Comparison of ENCODE assay signal across 1 mouse cellular context in genomic region chr11:101119761-101120544, GRCm38 (mm10).
A peak's percentile ranks its signal among the peaks of the same experiment; 100 is the strongest.
TF ChIP-seq lines count a peak whose summit lies in the region.

Retreg3 (minus strand) TSS chr11:101119893.
Tubg1 (plus strand) TSS chr11:101119938.

TF ChIP-seq in CH12.LX, 34 proteins besides CTCF, POLR2A, EP300 and RAD21 (continued from another document):
- TF ChIP-seq PAX5 (IDR thresholded peaks at IDR 0.05; ENCODE audit: low read length) (no peak), MAFK (IDR thresholded peaks at IDR 0.05; ENCODE audit: insufficient replicate concordance, low read length) (no peak), ZNF384 (IDR thresholded peaks at IDR 0.05; ENCODE audit: low read depth, low read length) (no peak), NRF1 (IDR thresholded peaks at IDR 0.05; ENCODE audit: low read depth, low read length) (peak; percentile 93), MEF2A (IDR thresholded peaks at IDR 0.05; ENCODE audit: borderline replicate concordance, low read depth, low read length) (peak; percentile 74), POLR2AphosphoS2 (IDR thresholded peaks at IDR 0.05; ENCODE audit: low read depth, low read length) (peak; percentile 86), MAX (IDR thresholded peaks at IDR 0.05; ENCODE audit: low read length) (peak; percentile 95), RCOR1 (conservative IDR thresholded peaks at IDR 0.05; ENCODE audit: low read depth, low read length) (0 out of 2 replicates have a peak, but pooled peaks have one; percentile 64), MYC (IDR thresholded peaks at IDR 0.05; ENCODE audit: low read depth, low read length) (peak; percentile 86), JUN (IDR thresholded peaks at IDR 0.05; ENCODE audit: insufficient read depth, low read depth, low read length) (peak; percentile 13; the same call in 1 of the 2 replicates), ELF1 (IDR thresholded peaks at IDR 0.05; ENCODE audit: low read depth, low read length) (peak; percentile 96), SIN3A (IDR thresholded peaks at IDR 0.05; ENCODE audit: low read length) (peak; percentile 90), USF2 (conservative IDR thresholded peaks at IDR 0.05; ENCODE audit: low read depth, low read length) (no peak), HCFC1 (IDR thresholded peaks at IDR 0.05; ENCODE audit: low read depth, low read length) (peak; percentile 86), MXI1 (IDR thresholded peaks at IDR 0.05; ENCODE audit: low read depth, low read length) (peak; percentile 87), BHLHE40 (IDR thresholded peaks at IDR 0.05; ENCODE audit: low read depth, low read length) (peak; percentile 63; the same call in 1 of the 2 replicates), SMC3 (IDR thresholded peaks at IDR 0.05; ENCODE audit: low read depth, low read length) (0 out of 2 replicates have a peak, but pooled peaks have one; percentile 2), JUND (conservative IDR thresholded peaks at IDR 0.05; ENCODE audit: low read depth, low read length) (no peak), ZMIZ1 (IDR thresholded peaks at IDR 0.05; ENCODE audit: low read depth, low read length) (peak; percentile 93)
